Mouse (Mus musculus) cortical plate, adult 2 months (tissue): ENCODE measurements around the gene Tmem51.

Experiments
- CTCF ChIP-seq: fragments of 200-500 bp; IDR thresholded peaks from 2 replicates; pipeline ENCODE4 v1.5.1; 2011; ENCODE audit warnings: mild to moderate bottlenecking, control low read depth, low read length; ENCODE audit not compliant: insufficient read depth; ENCODE audit errors: extremely low read depth
- POLR2A ChIP-seq: fragments of 200-500 bp; IDR thresholded peaks from 2 replicates; pipeline ENCODE4 v1.6.1; 2011; ENCODE audit warnings: mild to moderate bottlenecking, low read length, control low read depth; ENCODE audit not compliant: insufficient read depth; ENCODE audit errors: extremely low read depth

DNA sequence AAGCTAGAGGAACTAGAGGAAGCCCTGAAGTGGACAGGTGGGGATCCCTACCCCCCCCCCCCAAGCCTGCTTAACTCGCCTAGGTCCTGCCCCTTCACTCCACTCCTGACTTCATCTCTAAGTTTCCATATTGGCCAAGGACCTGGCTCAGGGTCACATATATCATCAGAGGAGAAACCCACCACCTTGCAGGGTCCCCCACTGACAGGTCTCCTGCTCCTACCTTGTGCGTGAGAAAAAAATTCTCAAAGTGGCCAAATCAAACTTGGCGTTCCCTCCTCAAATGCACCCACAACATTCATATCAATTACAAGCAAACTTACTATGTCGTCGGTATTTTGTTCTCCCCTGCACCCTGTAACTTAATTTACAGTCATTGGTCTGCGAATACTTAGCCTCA, 911 bp downstream of the Tmem51 start:
- no peak for TF ChIP-seq POLR2A
- TF ChIP-seq CTCF: no peak
